Comparison of ENCODE assay signal across 27 mouse cellular contexts in the genomic region with DNA sequence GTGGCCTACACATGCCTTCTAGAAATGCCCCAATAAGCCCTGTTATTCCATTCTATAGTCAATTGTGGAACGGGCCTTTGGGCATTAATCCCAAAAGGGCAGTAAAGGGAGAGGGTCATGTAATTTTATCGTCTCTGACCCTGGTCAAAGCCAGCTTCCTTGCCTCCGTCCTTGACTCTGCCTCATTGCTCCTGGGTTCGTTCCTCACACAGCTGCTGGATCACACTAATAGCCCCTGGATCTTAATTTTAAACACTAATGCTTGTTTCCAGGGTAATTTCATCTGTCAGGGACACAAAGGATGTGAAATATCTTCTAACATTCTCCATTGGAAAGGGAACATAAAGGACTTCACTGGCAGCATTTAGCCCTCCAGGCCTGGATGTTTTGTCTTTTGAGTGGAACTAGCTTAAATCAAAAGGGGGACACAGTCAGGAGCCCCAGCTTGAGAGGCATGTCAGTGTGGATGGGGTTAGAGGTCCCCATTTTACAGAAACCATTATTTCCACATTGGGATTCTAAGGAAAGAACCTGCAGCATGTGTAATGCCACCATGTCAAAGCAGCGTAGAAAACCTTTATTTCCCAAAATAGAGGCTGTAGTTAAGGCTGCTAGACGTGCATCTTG.
"Had no signal": no experiment of that assay in that cellular context is flagged by ENCODE, and none has a peak within 500 bp of the region (broad histone marks: within the 10 kb centered on the region; RNA-seq: fewer than 3 reads in every experiment).

No protein-coding gene starts in this region.

- H3K9ac ChIP-seq: heart, embryonic 13.5 days; heart, embryonic 15.5 days; hindbrain, embryonic 13.5 days; hindbrain, embryonic 15.5 days; kidney, embryonic 15.5 days; limb, embryonic 12.5 days; liver, embryonic 13.5 days had no signal

- DNase-seq: gastrocnemius, postnatal 14 days; gastrocnemius, postnatal 36 days; heart, adult 11 months; heart, adult 2 months; heart, postnatal 14 days; heart, postnatal 36 days; kidney, adult 11 months; kidney, adult 2 months; kidney, adult 9 months; kidney, postnatal 14 days; kidney, postnatal 36 days; layer of hippocampus, adult 9-11 months; layer of hippocampus, postnatal 36 days; liver; liver, embryonic 13.5 days had no signal

- H3K27me3 ChIP-seq: heart, embryonic 13.5 days; heart, embryonic 15.5 days; hindbrain, embryonic 15.5 days; kidney, embryonic 15.5 days; limb, embryonic 12.5 days; liver, embryonic 13.5 days had no signal

- ATAC-seq: hindbrain, postnatal 0 days; intestine, embryonic 16.5 days had no signal

- H3K36me3 ChIP-seq: heart, embryonic 13.5 days; heart, embryonic 15.5 days; hindbrain, embryonic 13.5 days; hindbrain, embryonic 15.5 days; kidney, embryonic 15.5 days; limb, embryonic 10.5 days; limb, embryonic 12.5 days; liver, embryonic 13.5 days had no signal

- H3K4me2 ChIP-seq: heart, embryonic 11.5 days; heart, embryonic 13.5 days; heart, embryonic 15.5 days; hindbrain, embryonic 13.5 days; hindbrain, embryonic 15.5 days; kidney, embryonic 15.5 days; limb, embryonic 12.5 days; liver, embryonic 11.5 days; liver, embryonic 13.5 days had no signal

- H3K27ac ChIP-seq: heart, adult 2 months; heart, embryonic 13.5 days; heart, embryonic 15.5 days; hindbrain, embryonic 13.5 days; hindbrain, embryonic 15.5 days; hindbrain, postnatal 0 days; kidney, embryonic 15.5 days; kidney, postnatal 0 days; limb, embryonic 10.5 days; limb, embryonic 12.5 days; liver, embryonic 13.5 days had no signal

- H3K9me3 ChIP-seq: heart, embryonic 13.5 days; heart, embryonic 15.5 days; hindbrain, embryonic 13.5 days; hindbrain, embryonic 15.5 days; kidney, embryonic 15.5 days; limb, embryonic 10.5 days; liver, embryonic 13.5 days had no signal

- H3K4me3 ChIP-seq: heart, adult 2 months; heart, embryonic 13.5 days; heart, embryonic 15.5 days; hindbrain, embryonic 13.5 days; hindbrain, embryonic 15.5 days; kidney, embryonic 15.5 days; limb, embryonic 10.5 days; limb, embryonic 12.5 days; liver, embryonic 13.5 days had no signal

- H3K4me1 ChIP-seq: heart, embryonic 13.5 days; heart, embryonic 15.5 days; hindbrain, embryonic 15.5 days; kidney, embryonic 15.5 days; limb, embryonic 12.5 days; liver, embryonic 13.5 days had no signal
